Comparison of ENCODE assay signal across 9 mouse cellular contexts in the genomic region with DNA sequence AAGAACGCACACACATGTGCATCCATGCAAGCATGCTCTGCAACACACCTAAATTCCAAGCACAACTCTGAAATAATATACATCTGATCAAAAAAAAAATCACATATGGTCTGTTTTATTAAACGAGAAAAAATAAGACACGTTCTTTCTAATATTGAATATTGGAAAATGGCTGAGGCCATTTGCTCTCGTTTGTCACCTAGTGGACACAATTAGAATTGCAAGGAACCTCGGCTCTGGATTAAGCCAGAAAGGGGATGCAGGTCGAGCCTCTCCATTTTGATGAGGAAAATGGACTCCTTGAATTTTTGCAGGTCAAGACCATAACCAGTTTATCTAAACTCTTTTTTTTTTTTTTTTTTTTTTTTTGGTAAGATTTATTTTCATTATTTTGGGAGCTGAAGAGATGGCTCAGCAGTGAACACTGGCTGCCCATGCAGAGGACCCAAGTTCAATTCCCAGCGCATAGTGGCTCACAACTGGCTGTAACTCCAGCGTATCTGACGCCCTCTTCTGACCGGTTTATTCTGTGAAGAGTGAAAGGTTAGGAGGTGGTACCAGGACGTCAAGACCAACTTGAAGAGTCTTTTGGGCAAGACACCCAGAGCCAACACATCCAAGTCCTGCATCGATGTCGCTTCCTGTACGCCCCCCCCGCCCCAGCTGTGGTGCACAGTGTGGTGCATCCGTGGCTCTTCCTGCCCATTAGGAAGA. TPM values are rescaled to one million over a fixed set of nuclear protein-coding genes. Genes with fewer than 3 reads are reported as not detected.
DNase-seq lines count a peak whose midpoint lies in the region; ATAC-seq and TF ChIP-seq lines count a peak whose summit lies in the region.
"Had no signal": no experiment of that assay in that cellular context is flagged by ENCODE, and none has a peak within 500 bp of the region (broad histone marks: within the 10 kb centered on the region; RNA-seq: fewer than 3 reads in every experiment).

No protein-coding gene starts in this region.

- H3K36me3 ChIP-seq in heart, embryonic 10.5 days: no peaks in the 10 kb centered on the region
- H3K36me3 ChIP-seq in lung, embryonic 14.5 days (ENCODE audit: insufficient read depth): no peaks in the 10 kb centered on the region

- no peaks in the 10 kb centered on the region for H3K9me3 ChIP-seq in heart, embryonic 10.5 days
- H3K9me3 ChIP-seq in lung, embryonic 14.5 days (ENCODE audit: low read depth, low read length): no peaks in the 10 kb centered on the region
- H3K9me3 ChIP-seq: megakaryocyte, embryonic 14.5 days had no signal

- H3K4me3 ChIP-seq in heart, embryonic 10.5 days: no peak overlapping the region
- no peak overlapping the region for H3K4me3 ChIP-seq in cortical plate, adult 2 months (ENCODE audit: insufficient read depth, low read length)
- no peak overlapping the region for H3K4me3 ChIP-seq in lung, embryonic 14.5 days (ENCODE audit: low read depth, low read length)
- H3K4me3 ChIP-seq: megakaryocyte, embryonic 14.5 days had no signal

- no peaks in the 10 kb centered on the region for H3K27me3 ChIP-seq in heart, embryonic 10.5 days (ENCODE audit: insufficient read depth, poor library complexity, severe bottlenecking)
- no peaks in the 10 kb centered on the region for H3K27me3 ChIP-seq in lung, embryonic 14.5 days (ENCODE audit: insufficient read depth, low read length)
- H3K27me3 ChIP-seq: megakaryocyte, embryonic 14.5 days had no signal

- TF ChIP-seq POLR2A in cortical plate, adult 2 months (IDR thresholded peaks at IDR 0.05; ENCODE audit: extremely low read depth, insufficient read depth, low read length): no peak

- peak; percentile 64 for DNase-seq in heart, adult 8-10 months (ENCODE audit: low spot score)
- no peak for DNase-seq in heart, embryonic 10.5 days (ENCODE audit: low spot score)
- peak; percentile 23 for DNase-seq in thymus, postnatal 25 days
- no peak for DNase-seq in thymus, postnatal 0 days (ENCODE audit: low spot score)
- peak; percentile 86 for DNase-seq in lung, embryonic 14.5 days
- DNase-seq in left cerebral cortex, adult 8-10 months (ENCODE audit: low spot score in 2 of 2): no peak
- no peak for DNase-seq in Muller cell, postnatal 12 days (ENCODE audit: inconsistent ontology term)

- H3K4me1 ChIP-seq in heart, embryonic 10.5 days: peaks cover 6% of the 10 kb centered on the region; the same call in 1 of the 2 replicates
- H3K4me1 ChIP-seq in cortical plate, adult 2 months (ENCODE audit: control insufficient read depth, insufficient read depth, low read length): no peaks in the 10 kb centered on the region
- no peaks in the 10 kb centered on the region for H3K4me1 ChIP-seq in lung, embryonic 14.5 days (ENCODE audit: insufficient read depth)

- H3K27ac ChIP-seq in heart, embryonic 10.5 days: no peak overlapping the region
- no peak overlapping the region for H3K27ac ChIP-seq in cortical plate, adult 2 months (ENCODE audit: insufficient read depth, low read length)
- no peak overlapping the region for H3K27ac ChIP-seq in lung, embryonic 14.5 days (ENCODE audit: low read depth)

- ATAC-seq in lung, embryonic 14.5 days (ENCODE audit: insufficient read depth): no peak

- TF ChIP-seq CTCF in cortical plate, adult 2 months (IDR thresholded peaks at IDR 0.05; ENCODE audit: extremely low read depth, insufficient read depth, low read length): peak; percentile 57; the same call in 1 of the 2 replicates
- TF ChIP-seq CTCF in lung, embryonic 14.5 days (IDR thresholded peaks at IDR 0.05; ENCODE audit: low read depth): peak; percentile 83

- H3K4me2 ChIP-seq in lung, embryonic 14.5 days: no peak overlapping the region

- 51% methylated on average over 16 of the region's 16 CpGs for WGBS in heart, embryonic 10.5 days
- 54% methylated on average over 16 of the region's 16 CpGs for WGBS in lung, embryonic 14.5 days

- H3K9ac ChIP-seq in lung, embryonic 14.5 days: no peak overlapping the region

RNA-seq across cellular contexts. Expression of a gene that starts 4.9 kb away (rescaled TPM):
- total RNA-seq in heart, adult 8-10 months (2022): 10 to 100 TPM; 20.0 to 23.2 (median 20.6) TPM
- polyA plus RNA-seq in heart, embryonic 10.5 days (2016; fragmentation: Nextera tagmentation; extraction: Ambion mirVana): 47.3 and 50.7 TPM in 2 replicates
- 33.6 and 36.8 TPM in 2 replicates for polyA plus RNA-seq in thymus, postnatal 0 days (2015; fragmentation: Nextera tagmentation; extraction: Ambion mirVana)
- 21.6 TPM in 2 replicates for polyA plus RNA-seq in cortical plate, adult 2 months (2012; rRNA removed)
- polyA plus RNA-seq in lung, embryonic 14.5 days (2014; fragmentation: Nextera tagmentation; extraction: Ambion mirVana): 42.8 and 43.5 TPM in 2 replicates
- 10 to 100 TPM; 34.7 to 41.3 (median 36.6) TPM for total RNA-seq in left cerebral cortex, adult 8-10 months (2022)

RNA-seq across cellular contexts. Expression of a gene that starts 7.4 kb away (rescaled TPM):
- 10 to 100 TPM; 52.5 to 62.3 (median 57.9) TPM for total RNA-seq in heart, adult 8-10 months (2022)
- 71.9 and 80.3 TPM in 2 replicates for polyA plus RNA-seq in heart, embryonic 10.5 days (2016; fragmentation: Nextera tagmentation; extraction: Ambion mirVana)
- polyA plus RNA-seq in thymus, postnatal 0 days (2015; fragmentation: Nextera tagmentation; extraction: Ambion mirVana): 87.5 and 90.5 TPM in 2 replicates
- polyA plus RNA-seq in cortical plate, adult 2 months (2012; rRNA removed): 124 and 134 TPM in 2 replicates
- polyA plus RNA-seq in lung, embryonic 14.5 days (2014; fragmentation: Nextera tagmentation; extraction: Ambion mirVana): 60.8 and 61.0 TPM in 2 replicates
- 10 to 100 TPM; 72.9 to 87.1 (median 73.8) TPM for total RNA-seq in left cerebral cortex, adult 8-10 months (2022)

RNA-seq across cellular contexts. Expression of a gene that starts 58.9 kb away (rescaled TPM):
- total RNA-seq in heart, adult 8-10 months (2022): 10 to 100 TPM; 12.6 to 15.1 (median 13.4) TPM
- polyA plus RNA-seq in heart, embryonic 10.5 days (2016; fragmentation: Nextera tagmentation; extraction: Ambion mirVana): 2.4 and 4.6 TPM in 2 replicates
- 1.5 and 2.0 TPM in 2 replicates for polyA plus RNA-seq in thymus, postnatal 0 days (2015; fragmentation: Nextera tagmentation; extraction: Ambion mirVana)
- polyA plus RNA-seq in cortical plate, adult 2 months (2012; rRNA removed): 6.8 and 10.7 TPM in 2 replicates
- polyA plus RNA-seq in lung, embryonic 14.5 days (2014; fragmentation: Nextera tagmentation; extraction: Ambion mirVana): 1.7 and 2.0 TPM in 2 replicates
- total RNA-seq in left cerebral cortex, adult 8-10 months (2022): 10 to 100 TPM in 1 of 4 experiments, 1 to 10 TPM in 3; 6.6 to 10.1 (median 7.8) TPM

RNA-seq across cellular contexts. Expression of a gene that starts 59.5 kb away (rescaled TPM):
- 10 to 100 TPM; 62.1 to 66.1 (median 64.4) TPM for total RNA-seq in heart, adult 8-10 months (2022)
- 153 and 160 TPM in 2 replicates for polyA plus RNA-seq in heart, embryonic 10.5 days (2016; fragmentation: Nextera tagmentation; extraction: Ambion mirVana)
- 102 and 107 TPM in 2 replicates for polyA plus RNA-seq in thymus, postnatal 0 days (2015; fragmentation: Nextera tagmentation; extraction: Ambion mirVana)
- polyA plus RNA-seq in cortical plate, adult 2 months (2012; rRNA removed): 92.1 and 101 TPM in 2 replicates
- 117 TPM in 2 replicates for polyA plus RNA-seq in lung, embryonic 14.5 days (2014; fragmentation: Nextera tagmentation; extraction: Ambion mirVana)
- total RNA-seq in left cerebral cortex, adult 8-10 months (2022): 100 to 1,000 TPM; 116 to 148 (median 130) TPM

Comparison
In these comparisons a context has a peak if more than half of its experiments do, and no peak if none do; other contexts are left out.
1. DNase-seq: peak in heart, adult 8-10 months (single experiment), thymus, postnatal 25 days (single experiment) and lung, embryonic 14.5 days (single experiment); none in heart, embryonic 10.5 days (single experiment), thymus, postnatal 0 days (single experiment), left cerebral cortex, adult 8-10 months (0 of 2) and Muller cell, postnatal 12 days (single experiment).